Mouse (Mus musculus): ENCODE measurements around the gene Nfib.

DNA sequence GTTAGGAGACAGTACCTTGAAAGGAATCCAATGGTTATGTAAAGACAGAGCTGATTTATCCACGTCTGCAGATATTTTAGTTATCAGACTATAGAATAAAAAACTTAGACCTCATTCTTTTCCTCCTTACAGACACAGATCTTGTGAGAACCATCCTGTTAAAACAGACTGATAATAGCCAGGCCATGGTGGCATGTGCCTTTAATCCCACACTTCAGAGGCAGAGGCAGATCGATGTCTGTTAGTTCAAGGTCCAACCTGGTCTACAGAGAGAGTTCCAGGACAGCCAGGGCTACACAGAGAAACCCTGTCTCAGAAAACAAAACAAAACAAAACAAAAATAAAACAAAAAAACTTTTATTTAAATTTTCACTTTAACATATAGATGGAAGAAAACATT lies 264.9 kb downstream of the Nfib start:
- TF ChIP-seq MYOD1 (IDR thresholded peaks at IDR 0.05; ENCODE audit: control insufficient read depth in 1 of 3, insufficient read length in 2 of 3, low read depth in 2 of 3) (no peak), POLR2A (IDR thresholded peaks at IDR 0.05; ENCODE audit: insufficient read length, low read depth) (no peak)

Measured in myocyte (in vitro differentiated cells).